Mouse (Mus musculus): Measurements from ENCODE around the gene Capn8. TPM values are rescaled to one million over a fixed set of nuclear protein-coding genes. Genes with fewer than 3 reads are reported as not detected.

The Capn8 gene
- total RNA-seq, 1 experiment from 2014 or later: not detected

DNA sequence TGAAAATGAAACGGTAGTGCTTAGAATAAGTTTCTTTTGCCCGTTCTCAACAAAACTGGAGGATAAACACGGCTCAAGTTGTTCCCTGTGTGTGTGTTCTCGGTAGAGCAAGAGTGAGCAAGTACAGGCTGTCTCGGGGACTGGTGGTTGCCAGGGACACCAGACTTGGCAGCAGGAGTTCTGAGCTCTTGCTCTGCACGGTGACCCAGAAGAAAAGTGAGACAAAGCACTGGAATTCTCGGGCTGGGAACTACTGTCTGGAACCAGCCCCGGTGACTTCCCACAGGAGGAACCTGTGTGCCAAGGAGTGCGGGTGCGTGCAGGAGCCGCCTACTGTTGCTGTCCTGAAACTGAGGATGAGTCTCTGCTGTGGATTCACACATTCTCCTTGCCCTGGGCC lies 98.9 kb downstream of the Capn8 start:
- no peak for ATAC-seq (ENCODE audit: extremely low read depth, insufficient number of reproducible peaks, low FRiP score, poor library complexity, severe bottlenecking)

GRCm38 (mm10) chr1:182664841-182665240 lies 100.0 kb downstream of the Capn8 start:
- no peak for ATAC-seq (ENCODE audit: extremely low read depth, insufficient number of reproducible peaks, low FRiP score, poor library complexity, severe bottlenecking)

DNA sequence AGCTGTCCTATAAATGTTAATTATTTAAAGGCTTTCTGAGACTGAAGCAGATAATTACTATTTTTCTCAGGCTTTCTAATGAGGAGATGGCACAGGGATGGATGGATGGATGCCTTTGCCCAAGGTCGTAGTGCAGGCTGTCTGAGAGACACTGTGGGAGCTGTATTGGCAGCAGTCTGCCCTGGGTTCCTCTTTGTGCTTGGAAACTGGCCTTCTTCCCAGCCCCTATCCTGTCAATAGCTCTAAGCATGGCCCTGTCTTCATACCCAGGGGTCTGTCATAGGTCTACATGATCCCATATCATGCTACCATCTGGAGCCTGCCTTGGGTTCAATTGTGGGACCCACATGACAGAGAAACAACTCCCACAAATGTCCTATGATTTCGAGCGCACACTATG lies 102.5 kb downstream of the Capn8 start:
- ATAC-seq (ENCODE audit: extremely low read depth, insufficient number of reproducible peaks, low FRiP score, poor library complexity, severe bottlenecking): no peak

DNA sequence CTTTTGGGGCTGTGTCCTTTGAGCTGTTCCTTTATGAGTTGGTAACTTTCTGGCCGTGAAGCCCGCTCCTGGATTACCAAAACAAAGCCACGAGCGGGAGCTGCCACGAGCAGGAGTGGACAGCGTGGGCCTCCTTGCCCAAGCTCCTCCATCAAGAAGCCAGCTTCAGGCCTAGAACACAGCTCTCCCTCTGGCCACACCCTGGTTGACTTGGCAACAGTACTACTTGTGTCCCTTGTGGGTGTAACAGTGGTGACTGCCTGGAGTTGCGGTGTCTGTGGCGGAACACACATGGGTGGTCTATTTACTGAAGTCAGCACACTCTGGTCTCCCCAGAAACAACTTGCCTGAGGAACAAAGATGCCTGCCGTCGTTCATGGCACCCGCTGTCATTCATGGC lies 104.9 kb downstream of the Capn8 start:
- no peak for ATAC-seq (ENCODE audit: extremely low read depth, insufficient number of reproducible peaks, low FRiP score, poor library complexity, severe bottlenecking)

GRCm38 (mm10) chr1:182670563-182671342 lies 105.9 kb downstream of the Capn8 start:
- ATAC-seq (ENCODE audit: extremely low read depth, insufficient number of reproducible peaks, low FRiP score, poor library complexity, severe bottlenecking): no peak

- ATAC-seq (ENCODE audit: extremely low read depth, insufficient number of reproducible peaks, low FRiP score, poor library complexity, severe bottlenecking): no peak
Measured at GRCm38 (mm10) chr1:182671343-182671624, 106.5 kb downstream of the Capn8 start.

- ATAC-seq (ENCODE audit: extremely low read depth, insufficient number of reproducible peaks, low FRiP score, poor library complexity, severe bottlenecking): no peak
Measured at GRCm38 (mm10) chr1:182675346-182675745, 110.5 kb downstream of the Capn8 start.

DNA sequence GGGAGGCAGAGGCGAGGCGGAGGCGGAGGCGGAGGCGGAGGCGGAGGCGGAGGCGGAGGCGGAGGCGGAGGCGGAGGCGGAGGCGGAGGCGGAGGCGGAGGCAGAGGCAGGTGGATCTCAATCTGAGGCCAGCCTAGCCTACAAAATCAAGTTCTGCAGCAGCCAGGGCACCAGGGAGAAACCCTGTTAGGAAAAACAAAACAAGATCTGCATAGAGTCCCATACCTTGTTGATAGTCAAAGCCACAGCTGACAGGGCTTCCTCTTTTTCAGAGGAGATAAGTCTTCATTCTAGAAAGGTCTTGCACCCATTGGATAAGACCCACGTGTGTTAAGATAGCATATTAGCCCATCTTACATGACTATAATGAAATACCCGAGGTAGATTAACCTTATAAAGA lies 113.3 kb downstream of the Capn8 start:
- ATAC-seq (ENCODE audit: extremely low read depth, insufficient number of reproducible peaks, low FRiP score, poor library complexity, severe bottlenecking): no peak

GRCm38 (mm10) chr1:182679169-182679568 lies 114.4 kb downstream of the Capn8 start:
- no peak for ATAC-seq (ENCODE audit: extremely low read depth, insufficient number of reproducible peaks, low FRiP score, poor library complexity, severe bottlenecking)

- no peak for ATAC-seq (ENCODE audit: extremely low read depth, insufficient number of reproducible peaks, low FRiP score, poor library complexity, severe bottlenecking)
Measured at GRCm38 (mm10) chr1:182679582-182679981, 114.8 kb downstream of the Capn8 start.

Other genes starting within 250 kb of the Capn8 start
- gene Fbxo28, start 223.4 kb upstream of the Capn8 start, total RNA-seq (2017): 16.8 and 20.8 TPM in 2 replicates
- 15.2 and 16.1 TPM in 2 replicates for gene Trp53bp2, start 155.8 kb upstream of the Capn8 start, total RNA-seq (2017)
- gene Capn2, start 47.4 kb upstream of the Capn8 start, total RNA-seq (2017): 25.4 and 40.7 TPM in 2 replicates
- gene Ccdc185, start 184.2 kb downstream of the Capn8 start, total RNA-seq (2017): not detected in 2 replicates
- not detected in 2 replicates for gene Susd4, start 198.9 kb downstream of the Capn8 start, total RNA-seq (2017)